Mouse (Mus musculus) liver, postnatal 0 days (tissue): ENCODE results near the gene Gbp5. TPM values are rescaled to one million over a fixed set of nuclear protein-coding genes. Genes with fewer than 3 reads are reported as not detected.
"Not testable (repeated sequence)": the region's sequence is repeated elsewhere in the genome, so short reads cannot be mapped to it uniquely, and the experiment has no call there.

Source experiments
- ATAC-seq: fragments of 200-750 bp; cut with Nextera tagmentation; 2 replicates; pipeline ENCODE4 v1.8.0; 2017; ENCODE audit warnings: mild to moderate bottlenecking, moderate library complexity
- DNase-seq: peaks from one replicate; pipeline ENCODE4 v3.0.0-alpha.2; 2016
- H3K27ac ChIP-seq: fragments of 300-500 bp; sonication (generic); 2 replicates; pipeline ENCODE4 v1.5.1; 2014; ENCODE audit warnings: antibody characterized with exemption, moderate library complexity, mild to moderate bottlenecking, low read depth
- H3K27me3 ChIP-seq: fragments of 300-500 bp; sonication (generic); 2 replicates; pipeline ENCODE4 v1.6.1; 2014; ENCODE audit warnings: low read length, control low read depth, mixed read lengths; ENCODE audit not compliant: insufficient read depth
- H3K36me3 ChIP-seq: fragments of 300-500 bp; sonication (generic); replicated peaks from 2 replicates; pipeline ENCODE4 v1.6.1; 2014; ENCODE audit warnings: mild to moderate bottlenecking, control low read depth, low read length, moderate library complexity, mixed read lengths; ENCODE audit not compliant: insufficient read depth
- H3K4me1 ChIP-seq: fragments of 300-500 bp; sonication (generic); 2 replicates; pipeline ENCODE4 v1.6.1; 2014; ENCODE audit warnings: antibody characterized with exemption, mild to moderate bottlenecking, control low read depth; ENCODE audit not compliant: insufficient read depth
- H3K4me2 ChIP-seq: fragments of 300-500 bp; sonication (generic); 2 replicates; pipeline ENCODE4 v1.6.1; 2014; ENCODE audit warnings: low read depth, mild to moderate bottlenecking, low read length, moderate library complexity, mixed read lengths
- H3K4me3 ChIP-seq: fragments of 300-500 bp; sonication (generic); 2 replicates; pipeline ENCODE4 v1.5.1; 2014; ENCODE audit warnings: low read depth, low read length
- H3K9ac ChIP-seq: fragments of 300-500 bp; sonication (generic); replicated peaks from 2 replicates; pipeline ENCODE4 v1.6.1; 2014; ENCODE audit warnings: mild to moderate bottlenecking, moderate library complexity
- H3K9me3 ChIP-seq: fragments of 300-500 bp; sonication (generic); 2 replicates; pipeline ENCODE4 v1.6.1; 2016; ENCODE audit warnings: mild to moderate bottlenecking, control low read depth, low read length, mixed read lengths
- CTCF ChIP-seq: sonication (generic); IDR thresholded peaks from 2 replicates; pipeline ENCODE4 v1.5.1; 2016; ENCODE audit warnings: antibody characterized with exemption, low read depth
- EP300 ChIP-seq: IDR thresholded peaks from 2 replicates; pipeline ENCODE4 v1.6.1; 2016; ENCODE audit warnings: antibody characterized with exemption, low read depth, mild to moderate bottlenecking
- WGBS: fragments of 180-500 bp; shearing (Covaris S2); extraction: QIAGEN DNeasy Blood & Tissue Kit; methylation state at CpG from one replicate; pipeline ENCODE4 v1.1.7; 2014; ENCODE audit not compliant: insufficient replicate concordance; 5-methylcytosine and 5-hydroxymethylcytosine counted together
- polyA plus RNA-seq: library from polyadenylated mRNA; unstranded; fragments of >200 nt; fragmentation: Nextera tagmentation; extraction: Ambion mirVana; gene quantifications from 2 replicates; pipeline ENCODE4 v1.2.1, GENCODE M21; 2015

Gbp5 gene
- polyA plus RNA-seq, 1 experiment from 2014 or later, result 0.20 TPM

GRCm38 (mm10) chr3:142535667-142536066, 41.9 kb downstream of the Gbp5 start:
- H3K9me3 ChIP-seq, result no peaks in the 10 kb centered on the region
- TF ChIP-seq EP300, result no peak
- no peak for TF ChIP-seq CTCF
- no peak for DNase-seq
- peaks cover 3% of the 10 kb centered on the region for H3K36me3 ChIP-seq
- H3K9ac ChIP-seq, result no peak overlapping the region
- H3K4me2 ChIP-seq, result no peak overlapping the region
- H3K27ac ChIP-seq, result no peak overlapping the region
- no peak overlapping the region for H3K4me3 ChIP-seq
- no peaks in the 10 kb centered on the region for H3K27me3 ChIP-seq
- peaks cover 13% of the 10 kb centered on the region for H3K4me1 ChIP-seq
- ATAC-seq, result no peak
- WGBS, result 66% methylated on average over 1 of the region's 1 CpGs

GRCm38 (mm10) chr3:142541391-142541790, 47.6 kb downstream of the Gbp5 start:
- H3K4me3 ChIP-seq, result no peak overlapping the region
- H3K36me3 ChIP-seq, result peaks cover 25% of the 10 kb centered on the region
- WGBS, result 82% methylated on average over 6 of the region's 6 CpGs
- H3K4me2 ChIP-seq, result no peak overlapping the region
- no peak overlapping the region for H3K9ac ChIP-seq
- H3K27me3 ChIP-seq, result no peaks in the 10 kb centered on the region
- H3K4me1 ChIP-seq, result no peaks in the 10 kb centered on the region
- TF ChIP-seq EP300 (no peak), CTCF (no peak)
- DNase-seq, result no peak
- no peaks in the 10 kb centered on the region for H3K9me3 ChIP-seq
- H3K27ac ChIP-seq, result no peak overlapping the region
- no peak for ATAC-seq

GRCm38 (mm10) chr3:142542776-142543175, 49.0 kb downstream of the Gbp5 start:
- 84% methylated on average over 12 of the region's 12 CpGs for WGBS
- not testable (repeated sequence) for H3K4me3 ChIP-seq, DNase-seq, H3K27ac ChIP-seq, ATAC-seq, H3K27me3 ChIP-seq, H3K9ac ChIP-seq, H3K9me3 ChIP-seq, H3K4me1 ChIP-seq, H3K4me2 ChIP-seq
- peaks cover 38% of the 10 kb centered on the region for H3K36me3 ChIP-seq

GRCm38 (mm10) chr3:142546690-142547089, 52.9 kb downstream of the Gbp5 start:
- DNase-seq (no peak), ATAC-seq (no peak)
- WGBS, result 70% methylated on average over 3 of the region's 3 CpGs

GRCm38 (mm10) chr3:142550052-142550676, 56.4 kb downstream of the Gbp5 start:
- TF ChIP-seq EP300 (no peak), CTCF (no peak)
- no peak overlapping the region for H3K4me3 ChIP-seq
- H3K4me1 ChIP-seq, result no peaks in the 10 kb centered on the region
- no peak overlapping the region for H3K4me2 ChIP-seq
- H3K27me3 ChIP-seq, result no peaks in the 10 kb centered on the region
- H3K27ac ChIP-seq, result no peak overlapping the region
- 83% methylated on average over 3 of the region's 3 CpGs for WGBS
- no peaks in the 10 kb centered on the region for H3K9me3 ChIP-seq
- H3K9ac ChIP-seq, result no peak overlapping the region
- H3K36me3 ChIP-seq, result peaks cover 23% of the 10 kb centered on the region
- DNase-seq (no peak), ATAC-seq (no peak)

More at GRCm38 (mm10) chr3:142546690-142547089, 52.9 kb downstream of the Gbp5 start:
- Histone ChIP-seq H3K9ac (no peak overlapping the region), H3K27ac (no peak overlapping the region), H3K9me3 (no peaks in the 10 kb centered on the region), H3K4me1 (no peaks in the 10 kb centered on the region), H3K27me3 (no peaks in the 10 kb centered on the region), H3K4me2 (no peak overlapping the region), H3K36me3 (peaks cover 31% of the 10 kb centered on the region), H3K4me3 (no peak overlapping the region)
- no peak for TF ChIP-seq EP300
- no peak for TF ChIP-seq CTCF

- Histone ChIP-seq H3K4me3 (no peak overlapping the region), H3K4me1 (no peaks in the 10 kb centered on the region), H3K9ac (no peak overlapping the region), H3K27me3 (no peaks in the 10 kb centered on the region), H3K4me2 (no peak overlapping the region), H3K9me3 (no peaks in the 10 kb centered on the region), H3K36me3 (no peaks in the 10 kb centered on the region), H3K27ac (no peak overlapping the region)
- ATAC-seq, result no peak
- DNase-seq, result no peak
- TF ChIP-seq EP300 (no peak), CTCF (no peak)
- 73% methylated on average over 1 of the region's 1 CpGs for WGBS
These were observed 60.8 kb downstream of the Gbp5 start for GRCm38 (mm10) chr3:142554601-142555000.

GRCm38 (mm10) chr3:142555623-142556022, 61.8 kb downstream of the Gbp5 start:
- Histone ChIP-seq H3K4me2 (no peak overlapping the region), H3K4me1 (0 out of 2 replicates have a peak, but pooled peaks cover 3% of the 10 kb centered on the region), H3K4me3 (no peak overlapping the region), H3K27ac (no peak overlapping the region), H3K9me3 (no peaks in the 10 kb centered on the region), H3K9ac (no peak overlapping the region), H3K27me3 (no peaks in the 10 kb centered on the region), H3K36me3 (no peaks in the 10 kb centered on the region)
- TF ChIP-seq CTCF, result no peak
- TF ChIP-seq EP300, result no peak
- 80% methylated on average over 11 of the region's 11 CpGs for WGBS
- DNase-seq, result no peak
- no peak for ATAC-seq
